Mouse (Mus musculus): ENCODE data around the gene Nsdhl. TPM values are rescaled to one million over a fixed set of nuclear protein-coding genes. Genes with fewer than 3 reads are reported as not detected.
A peak's percentile ranks its signal among the peaks of the same experiment; 100 is the strongest.

Nsdhl gene
- total RNA-seq (2014; fragmentation: Nextera tagmentation) (12.9 and 16.6 TPM in 2 replicates), total RNA-seq (2017) (22.1 and 22.2 TPM in 2 replicates)

GRCm38 (mm10) chrX:72917884-72918681 lies at the start of gene Nsdhl, which contains the start of gene Cetn2:
Gene Nsdhl (plus strand): TSS chrX:72918557.
Gene Cetn2 (minus strand): TSS chrX:72918411.
- ATAC-seq (replicated peaks; ENCODE audit: low FRiP score, low TSS enrichment, poor library complexity, severe bottlenecking): peak; percentile 100

- ATAC-seq (replicated peaks; ENCODE audit: low FRiP score, low TSS enrichment, poor library complexity, severe bottlenecking): no peak
Measured at GRCm38 (mm10) chrX:72895388-72896054, 22.8 kb upstream of the Nsdhl start.

- no peak for ATAC-seq (replicated peaks; ENCODE audit: low FRiP score, low TSS enrichment, poor library complexity, severe bottlenecking)
Measured at GRCm38 (mm10) chrX:72896055-72896437, 22.3 kb upstream of the Nsdhl start.

- no peak for ATAC-seq (replicated peaks; ENCODE audit: low FRiP score, low TSS enrichment, poor library complexity, severe bottlenecking)
Measured at GRCm38 (mm10) chrX:72902530-72902929, 15.8 kb upstream of the Nsdhl start.

- no peak for ATAC-seq (replicated peaks; ENCODE audit: low FRiP score, low TSS enrichment, poor library complexity, severe bottlenecking)
Measured at GRCm38 (mm10) chrX:72907619-72908403, 10.5 kb upstream of the Nsdhl start.

- no peak for ATAC-seq (replicated peaks; ENCODE audit: low FRiP score, low TSS enrichment, poor library complexity, severe bottlenecking)
Measured at GRCm38 (mm10) chrX:72908404-72908741, 10.0 kb upstream of the Nsdhl start.

- no peak for ATAC-seq (replicated peaks; ENCODE audit: low FRiP score, low TSS enrichment, poor library complexity, severe bottlenecking)
Measured at GRCm38 (mm10) chrX:72911611-72912010, 6.7 kb upstream of the Nsdhl start.

- ATAC-seq (replicated peaks; ENCODE audit: low FRiP score, low TSS enrichment, poor library complexity, severe bottlenecking): no peak
Measured at GRCm38 (mm10) chrX:72918682-72919059, 314 bp downstream of the Nsdhl start.

GRCm38 (mm10) chrX:72921391-72921790 lies 3.0 kb downstream of the Nsdhl start:
- ATAC-seq (replicated peaks; ENCODE audit: low FRiP score, low TSS enrichment, poor library complexity, severe bottlenecking): no peak

GRCm38 (mm10) chrX:72953464-72953863 lies 35.1 kb downstream of the Nsdhl start:
- ATAC-seq (replicated peaks; ENCODE audit: low FRiP score, low TSS enrichment, poor library complexity, severe bottlenecking): no peak

GRCm38 (mm10) chrX:72956486-72956885 lies 38.1 kb downstream of the Nsdhl start:
- no peak for ATAC-seq (replicated peaks; ENCODE audit: low FRiP score, low TSS enrichment, poor library complexity, severe bottlenecking)

- ATAC-seq (replicated peaks; ENCODE audit: low FRiP score, low TSS enrichment, poor library complexity, severe bottlenecking): no peak
Measured at GRCm38 (mm10) chrX:72960431-72960830, 42.1 kb downstream of the Nsdhl start.

- ATAC-seq (replicated peaks; ENCODE audit: low FRiP score, low TSS enrichment, poor library complexity, severe bottlenecking): no peak
Measured at GRCm38 (mm10) chrX:72961511-72961910, 43.2 kb downstream of the Nsdhl start.

GRCm38 (mm10) chrX:72962743-72963142 lies 44.4 kb downstream of the Nsdhl start:
- no peak for ATAC-seq (replicated peaks; ENCODE audit: low FRiP score, low TSS enrichment, poor library complexity, severe bottlenecking)

- ATAC-seq (replicated peaks; ENCODE audit: low FRiP score, low TSS enrichment, poor library complexity, severe bottlenecking): no peak
Measured at GRCm38 (mm10) chrX:72982831-72983230, 64.5 kb downstream of the Nsdhl start.

- peak; percentile 45 for ATAC-seq (replicated peaks; ENCODE audit: low FRiP score, low TSS enrichment, poor library complexity, severe bottlenecking)
Measured at GRCm38 (mm10) chrX:72985607-72986006, 67.2 kb downstream of the Nsdhl start.

GRCm38 (mm10) chrX:72986841-72987519 lies 68.6 kb downstream of the Nsdhl start, which contains the start of gene Zfp185:
Gene Zfp185 (plus strand): TSS chrX:72987339.
- ATAC-seq (replicated peaks; ENCODE audit: low FRiP score, low TSS enrichment, poor library complexity, severe bottlenecking): peak; percentile 62

GRCm38 (mm10) chrX:72987520-72987905 lies 69.2 kb downstream of the Nsdhl start:
- no peak for ATAC-seq (replicated peaks; ENCODE audit: low FRiP score, low TSS enrichment, poor library complexity, severe bottlenecking)

GRCm38 (mm10) chrX:72988431-72988830 lies 70.1 kb downstream of the Nsdhl start:
- no peak for ATAC-seq (replicated peaks; ENCODE audit: low FRiP score, low TSS enrichment, poor library complexity, severe bottlenecking)

GRCm38 (mm10) chrX:72990581-72990980 lies 72.2 kb downstream of the Nsdhl start:
- ATAC-seq (replicated peaks; ENCODE audit: low FRiP score, low TSS enrichment, poor library complexity, severe bottlenecking): no peak

All from megakaryocyte-erythroid progenitor cell, adult 5-6 weeks (primary cell).